ENCODE assay signal across 12 mouse cellular contexts in the genomic region with DNA sequence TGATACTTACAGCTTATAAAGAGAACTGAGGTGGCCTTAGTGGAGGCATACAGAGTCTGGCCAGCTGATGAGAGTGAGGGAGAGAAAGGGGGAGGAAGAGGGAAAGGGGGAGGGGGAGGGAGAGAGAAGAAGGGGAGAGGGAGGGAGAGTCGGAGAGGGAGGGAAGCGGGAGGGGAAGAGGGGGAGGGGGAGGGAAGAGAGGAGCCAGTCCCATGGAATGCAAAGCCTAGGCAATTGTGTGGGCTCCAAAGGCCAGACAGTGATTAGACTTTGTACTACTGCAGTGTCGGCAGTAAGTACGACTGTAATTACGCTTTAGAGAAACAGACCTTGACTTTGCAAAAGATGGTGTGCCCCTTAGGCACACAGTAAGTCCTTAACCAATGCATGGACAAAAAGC. TPM values are rescaled to one million over a fixed set of nuclear protein-coding genes. Genes with fewer than 3 reads are reported as not detected.
DNase-seq lines count a peak whose midpoint lies in the region; ATAC-seq and TF ChIP-seq lines count a peak whose summit lies in the region.
"Had no signal": no experiment of that assay in that cellular context is flagged by ENCODE, and none has a peak within 500 bp of the region (broad histone marks: within the 10 kb centered on the region; RNA-seq: fewer than 3 reads in every experiment).

No protein-coding gene starts in this region.

- TF ChIP-seq POLR2A in small intestine, adult 2 months (IDR thresholded peaks at IDR 0.05; ENCODE audit: low read depth, low read length): no peak

- no peaks in the 10 kb centered on the region for H3K27me3 ChIP-seq in forebrain, embryonic 15.5 days
- no peaks in the 10 kb centered on the region for H3K27me3 ChIP-seq in forebrain, embryonic 14.5 days (replicated peaks; ENCODE audit: control insufficient read depth, insufficient read depth, low read length)
- H3K27me3 ChIP-seq in midbrain, embryonic 11.5 days (ENCODE audit: control insufficient read depth, insufficient read depth, low read length): no peaks in the 10 kb centered on the region
- no peaks in the 10 kb centered on the region for H3K27me3 ChIP-seq in midbrain, embryonic 10.5 days (ENCODE audit: low read depth, poor library complexity, severe bottlenecking)
- no peaks in the 10 kb centered on the region for H3K27me3 ChIP-seq in small intestine, adult 2 months (ENCODE audit: control insufficient read depth, insufficient read depth, low read length)

- H3K4me1 ChIP-seq in forebrain, embryonic 15.5 days: peaks cover 71% of the 10 kb centered on the region
- peaks cover 20% of the 10 kb centered on the region for H3K4me1 ChIP-seq in forebrain, embryonic 14.5 days (ENCODE audit: control insufficient read depth, insufficient read depth, low read length)
- peaks cover 15% of the 10 kb centered on the region for H3K4me1 ChIP-seq in midbrain, embryonic 11.5 days (ENCODE audit: control insufficient read depth, insufficient read depth, low read length)
- H3K4me1 ChIP-seq in midbrain, embryonic 10.5 days: peaks cover 54% of the 10 kb centered on the region
- peaks cover 25% of the 10 kb centered on the region for H3K4me1 ChIP-seq in small intestine, adult 2 months (ENCODE audit: control insufficient read depth, insufficient read depth, insufficient read length, low read length)

- H3K4me2 ChIP-seq in forebrain, embryonic 15.5 days (replicated peaks): peak overlapping the region; percentile 0; the same call in 1 of the 2 replicates
- H3K4me2 ChIP-seq in forebrain, embryonic 14.5 days (ENCODE audit: low read length): no peak overlapping the region
- no peak overlapping the region for H3K4me2 ChIP-seq in midbrain, embryonic 11.5 days

- no peak overlapping the region for H3K4me3 ChIP-seq in forebrain, embryonic 15.5 days
- no peak overlapping the region for H3K4me3 ChIP-seq in forebrain, embryonic 14.5 days (ENCODE audit: low read depth, low read length)
- no peak overlapping the region for H3K4me3 ChIP-seq in midbrain, embryonic 11.5 days (ENCODE audit: low read depth, low read length)
- no peak overlapping the region for H3K4me3 ChIP-seq in midbrain, embryonic 10.5 days
- H3K4me3 ChIP-seq in small intestine, adult 2 months (ENCODE audit: low read depth, low read length): no peak overlapping the region

- no peak for DNase-seq in forebrain, embryonic 14.5 days (ENCODE audit: low spot score)
- peak; percentile 79 for DNase-seq in midbrain, embryonic 11.5 days (ENCODE audit: low spot score, missing footprints)
- no peak for DNase-seq in midbrain, embryonic 10.5 days (ENCODE audit: low spot score)
- DNase-seq in kidney, postnatal 4 days: peak; percentile 38 to 67
- no peak for DNase-seq in heart, postnatal 14 days
- no peak for DNase-seq in left cerebral cortex, postnatal 10 days (ENCODE audit: extremely low spot score in 1 of 2, low spot score in 2 of 2)
- DNase-seq: adrenal gland, adult 8-10 months had no signal

- ATAC-seq in forebrain, embryonic 15.5 days (replicated peaks): no peak
- no peak for ATAC-seq in forebrain, embryonic 14.5 days
- ATAC-seq in midbrain, embryonic 11.5 days (ENCODE audit: low FRiP score): no peak

- H3K9me3 ChIP-seq in forebrain, embryonic 15.5 days: no peaks in the 10 kb centered on the region
- H3K9me3 ChIP-seq in forebrain, embryonic 14.5 days (replicated peaks; ENCODE audit: control insufficient read depth, low read length): no peaks in the 10 kb centered on the region
- H3K9me3 ChIP-seq in midbrain, embryonic 11.5 days (ENCODE audit: control insufficient read depth, low read length): no peaks in the 10 kb centered on the region
- H3K9me3 ChIP-seq in midbrain, embryonic 10.5 days (replicated peaks): no peaks in the 10 kb centered on the region

- H3K36me3 ChIP-seq in forebrain, embryonic 15.5 days: 0 out of 2 replicates have a peak, but pooled peaks cover 3% of the 10 kb centered on the region
- H3K36me3 ChIP-seq in forebrain, embryonic 14.5 days (ENCODE audit: control insufficient read depth, insufficient read depth, low read length): peaks cover 8% of the 10 kb centered on the region; the same call in 1 of the 2 replicates
- no peaks in the 10 kb centered on the region for H3K36me3 ChIP-seq in midbrain, embryonic 11.5 days (ENCODE audit: control insufficient read depth, insufficient read depth, low read length)
- H3K36me3 ChIP-seq in midbrain, embryonic 10.5 days: peaks cover 22% of the 10 kb centered on the region
- peaks cover 2% of the 10 kb centered on the region; the same call in 1 of the 2 replicates for H3K36me3 ChIP-seq in small intestine, adult 2 months (ENCODE audit: control insufficient read depth, insufficient read depth, low read length)

- intact Hi-C loops in heart, postnatal 14 days (cut with DNase I): loop anchor here (5.0 kb wide), 2 partner anchors 34 to 41 kb away; a partner anchor contains a TSS
- intact Hi-C loops in left cerebral cortex, postnatal 10 days (cut with DNase I): no loop called here

- no peak overlapping the region for H3K27ac ChIP-seq in forebrain, embryonic 15.5 days (replicated peaks)
- no peak overlapping the region for H3K27ac ChIP-seq in forebrain, embryonic 14.5 days (ENCODE audit: low read depth, low read length)
- H3K27ac ChIP-seq in midbrain, embryonic 11.5 days (ENCODE audit: low read depth, low read length): no peak overlapping the region
- no peak overlapping the region for H3K27ac ChIP-seq in midbrain, embryonic 10.5 days (replicated peaks)
- H3K27ac ChIP-seq in small intestine, adult 2 months (ENCODE audit: insufficient read depth, low read depth, low read length): peak overlapping the region; percentile 92
- H3K27ac ChIP-seq: liver, embryonic 14.5 days had no signal

- no peak for TF ChIP-seq CTCF in small intestine, adult 2 months (IDR thresholded peaks at IDR 0.05; ENCODE audit: extremely low read depth, insufficient read length, insufficient replicate concordance, low read depth, low read length)

- no peak overlapping the region for H3K9ac ChIP-seq in forebrain, embryonic 15.5 days (replicated peaks)
- H3K9ac ChIP-seq in forebrain, embryonic 14.5 days (ENCODE audit: low read length): no peak overlapping the region
- H3K9ac ChIP-seq in midbrain, embryonic 11.5 days (ENCODE audit: low read length): no peak overlapping the region
- H3K9ac ChIP-seq: liver, embryonic 14.5 days had no signal

- WGBS in forebrain, embryonic 15.5 days: 47% methylated on average over 5 of the region's 5 CpGs
- 48% methylated on average over 5 of the region's 5 CpGs for WGBS in forebrain, embryonic 14.5 days
- 65% methylated on average over 5 of the region's 5 CpGs for WGBS in midbrain, embryonic 11.5 days
- 74% methylated on average over 5 of the region's 5 CpGs for WGBS in midbrain, embryonic 10.5 days
- 23% methylated on average over 5 of the region's 5 CpGs for WGBS in small intestine, adult 2 months

RNA-seq across cellular contexts. Expression of a gene that starts 3.9 kb away (rescaled TPM):
- polyA plus RNA-seq in forebrain, embryonic 15.5 days (2015; fragmentation: Nextera tagmentation; extraction: Ambion mirVana): 14.7 and 15.0 TPM in 2 replicates
- polyA plus RNA-seq in forebrain, embryonic 14.5 days (2014; fragmentation: Nextera tagmentation; extraction: Ambion mirVana): 11.1 and 15.6 TPM in 2 replicates
- polyA plus RNA-seq in midbrain, embryonic 11.5 days (2014; fragmentation: Nextera tagmentation; extraction: Ambion mirVana): 5.6 and 5.8 TPM in 2 replicates
- 4.6 and 6.2 TPM in 2 replicates for polyA plus RNA-seq in midbrain, embryonic 10.5 days (2016; fragmentation: Nextera tagmentation; extraction: Ambion mirVana)
- 24.0 and 43.4 TPM in 2 replicates for polyA plus RNA-seq in small intestine, adult 2 months (2012; rRNA removed)
- total RNA-seq in heart, postnatal 14 days (2021): 10 to 100 TPM; 10.2 to 10.3 TPM
- total RNA-seq in left cerebral cortex, postnatal 10 days (2021): 100 to 1,000 TPM; 121 to 130 TPM

RNA-seq across cellular contexts. Expression of a gene that starts 11.7 kb away (rescaled TPM):
- polyA plus RNA-seq in forebrain, embryonic 15.5 days (2015; fragmentation: Nextera tagmentation; extraction: Ambion mirVana): 0.36 and 0.59 TPM in 2 replicates
- polyA plus RNA-seq in forebrain, embryonic 14.5 days (2014; fragmentation: Nextera tagmentation; extraction: Ambion mirVana): 0.10 TPM in 1 of 2 replicates, not detected in the other
- 0.30 TPM in 1 of 2 replicates, not detected in the other for polyA plus RNA-seq in midbrain, embryonic 11.5 days (2014; fragmentation: Nextera tagmentation; extraction: Ambion mirVana)
- polyA plus RNA-seq in midbrain, embryonic 10.5 days (2016; fragmentation: Nextera tagmentation; extraction: Ambion mirVana): 0.09 TPM in 2 replicates
- 1.6 and 3.1 TPM in 2 replicates for polyA plus RNA-seq in small intestine, adult 2 months (2012; rRNA removed)
- total RNA-seq in heart, postnatal 14 days (2021): not detected
- under 1 TPM in 1 of 2 experiments, not detected in 1; 0.17 TPM for total RNA-seq in left cerebral cortex, postnatal 10 days (2021)
- total RNA-seq: adrenal gland, adult 8-10 months; megakaryocyte, adult 5-6 weeks had no signal
- polyA plus RNA-seq: liver, embryonic 14.5 days; spleen, adult 2 months had no signal

RNA-seq across cellular contexts. Expression of a gene that starts 32.9 kb away (rescaled TPM):
- polyA plus RNA-seq in forebrain, embryonic 15.5 days (2015; fragmentation: Nextera tagmentation; extraction: Ambion mirVana): 218 TPM in 2 replicates
- 240 and 256 TPM in 2 replicates for polyA plus RNA-seq in forebrain, embryonic 14.5 days (2014; fragmentation: Nextera tagmentation; extraction: Ambion mirVana)
- 321 and 338 TPM in 2 replicates for polyA plus RNA-seq in midbrain, embryonic 11.5 days (2014; fragmentation: Nextera tagmentation; extraction: Ambion mirVana)
- 381 and 432 TPM in 2 replicates for polyA plus RNA-seq in midbrain, embryonic 10.5 days (2016; fragmentation: Nextera tagmentation; extraction: Ambion mirVana)
- 15.1 and 35.4 TPM in 2 replicates for polyA plus RNA-seq in small intestine, adult 2 months (2012; rRNA removed)
- 10 to 100 TPM; 26.5 to 28.3 TPM for total RNA-seq in heart, postnatal 14 days (2021)
- 10 to 100 TPM; 78.3 to 80.8 TPM for total RNA-seq in left cerebral cortex, postnatal 10 days (2021)

Comparison
In these comparisons a context has a peak if more than half of its experiments do, and no peak if none do; other contexts are left out.
1. DNase-seq: peak in midbrain, embryonic 11.5 days (single experiment) and kidney, postnatal 4 days (2 of 2); none in forebrain, embryonic 14.5 days (single experiment), midbrain, embryonic 10.5 days (single experiment), heart, postnatal 14 days (0 of 2) and left cerebral cortex, postnatal 10 days (0 of 2).